Mouse (Mus musculus) hindbrain, embryonic 14.5 days (tissue): ENCODE data around the gene Col13a1. TPM values are rescaled to one million over a fixed set of nuclear protein-coding genes. Genes with fewer than 3 reads are reported as not detected.
A peak's percentile ranks its signal among the peaks of the same experiment; 100 is the strongest.

Experiments used
- ATAC-seq: fragments of 200-750 bp; cut with Nextera tagmentation; 2 replicates; pipeline ENCODE4 v1.8.0; 2017; ENCODE audit warnings: moderate number of reproducible peaks, mild to moderate bottlenecking, moderate TSS enrichment, moderate library complexity; ENCODE audit not compliant: low FRiP score
- DNase-seq: peaks from one replicate; pipeline ENCODE4 v3.0.0-alpha.2; 2015; ENCODE audit warnings: low spot score
- H3K27ac ChIP-seq: fragments of 300-500 bp; sonication (generic); 2 replicates; pipeline ENCODE4 v1.5.1; 2014; ENCODE audit warnings: mild to moderate bottlenecking, moderate library complexity
- H3K27me3 ChIP-seq: fragments of 300-500 bp; sonication (generic); 2 replicates; pipeline ENCODE4 v1.6.1; 2014; ENCODE audit warnings: mild to moderate bottlenecking, low read length, mixed read lengths; ENCODE audit not compliant: control insufficient read depth, insufficient read depth
- H3K36me3 ChIP-seq: fragments of 300-500 bp; sonication (generic); replicated peaks from 2 replicates; pipeline ENCODE4 v1.6.1; 2014; ENCODE audit not compliant: control insufficient read depth, insufficient read depth
- H3K4me1 ChIP-seq: fragments of 300-500 bp; sonication (generic); replicated peaks from 2 replicates; pipeline ENCODE4 v1.6.1; 2014; ENCODE audit warnings: antibody characterized with exemption, low read length, mixed read lengths; ENCODE audit not compliant: control insufficient read depth, insufficient read depth
- H3K4me2 ChIP-seq: fragments of 300-500 bp; sonication (generic); replicated peaks from 2 replicates; pipeline ENCODE4 v1.6.1; 2014; ENCODE audit warnings: mild to moderate bottlenecking, moderate library complexity
- H3K4me3 ChIP-seq: fragments of 300-500 bp; sonication (generic); replicated peaks from 2 replicates; pipeline ENCODE4 v1.5.1; 2014; ENCODE audit warnings: mild to moderate bottlenecking, low read length
- H3K9ac ChIP-seq: fragments of 300-500 bp; sonication (generic); 2 replicates; pipeline ENCODE4 v1.6.1; 2014
- H3K9me3 ChIP-seq: fragments of 300-500 bp; sonication (generic); 2 replicates; pipeline ENCODE4 v1.6.1; 2016; ENCODE audit warnings: low read length; ENCODE audit not compliant: control insufficient read depth
- WGBS: fragments of 180-500 bp; shearing (Covaris S2); extraction: QIAGEN DNeasy Blood & Tissue Kit; methylation state at CpG from one replicate; pipeline ENCODE4 v1.1.7; 2014; 5-methylcytosine and 5-hydroxymethylcytosine counted together
- polyA plus RNA-seq: library from polyadenylated mRNA; unstranded; fragments of >200 nt; fragmentation: Nextera tagmentation; extraction: Ambion mirVana; gene quantifications from 2 replicates; pipeline ENCODE4 v1.2.1, GENCODE M21; 2014

Gene Col13a1
- polyA plus RNA-seq, 1 experiment from 2014 or later = 2.8 TPM

DNA sequence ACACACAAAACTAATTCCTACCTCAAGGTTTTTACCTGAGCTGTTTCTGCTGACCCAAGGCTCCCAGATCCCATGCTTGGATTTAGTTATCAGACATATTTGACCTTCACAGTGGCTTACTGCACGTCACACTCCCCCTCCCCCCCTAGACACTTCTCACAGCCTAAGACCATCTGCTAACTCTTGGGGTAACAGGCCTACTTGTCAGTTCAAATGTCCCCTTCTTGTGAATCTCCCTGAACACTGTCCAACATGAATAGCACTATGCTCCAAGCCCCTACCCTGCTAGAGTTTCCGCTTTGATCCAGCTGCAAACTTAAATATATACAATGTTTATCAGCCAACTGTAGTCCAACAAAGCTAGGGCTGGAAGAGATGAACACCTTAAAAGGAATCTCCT, 36.2 kb downstream of the Col13a1 start:
- DNase-seq (no peak), ATAC-seq (no peak)
- Histone ChIP-seq H3K9ac (no peak overlapping the region), H3K36me3 (no peaks in the 10 kb centered on the region), H3K4me3 (no peak overlapping the region), H3K4me1 (no peaks in the 10 kb centered on the region), H3K4me2 (no peak overlapping the region), H3K27me3 (no peaks in the 10 kb centered on the region), H3K27ac (no peak overlapping the region), H3K9me3 (no peaks in the 10 kb centered on the region)
- 74% methylated on average over 2 of the region's 2 CpGs for WGBS

GRCm38 (mm10) chr10:61936211-61937121, 42.4 kb downstream of the Col13a1 start:
- H3K4me3 ChIP-seq = 0 out of 2 replicates have a peak overlapping the region, but pooled peaks have one; percentile 3
- ATAC-seq = no peak
- no peak overlapping the region for H3K27ac ChIP-seq
- H3K4me2 ChIP-seq = peak overlapping the region; percentile 38
- no peaks in the 10 kb centered on the region for H3K9me3 ChIP-seq
- H3K9ac ChIP-seq = no peak overlapping the region
- no peak for DNase-seq
- peaks cover 14% of the 10 kb centered on the region for H3K27me3 ChIP-seq
- 3% methylated on average over 28 of the region's 28 CpGs for WGBS
- 0 out of 2 replicates have a peak, but pooled peaks cover 5% of the 10 kb centered on the region for H3K4me1 ChIP-seq
- H3K36me3 ChIP-seq = no peaks in the 10 kb centered on the region

GRCm38 (mm10) chr10:61931678-61932077, 47.2 kb downstream of the Col13a1 start:
- Histone ChIP-seq H3K9me3 (no peaks in the 10 kb centered on the region), H3K4me2 (no peak overlapping the region), H3K36me3 (no peaks in the 10 kb centered on the region), H3K4me3 (no peak overlapping the region), H3K9ac (no peak overlapping the region), H3K4me1 (peaks cover 9% of the 10 kb centered on the region; the same call in 1 of the 2 replicates), H3K27ac (no peak overlapping the region), H3K27me3 (peaks cover 9% of the 10 kb centered on the region)
- DNase-seq (no peak), ATAC-seq (no peak)
- WGBS = 70% methylated on average over 6 of the region's 6 CpGs

DNA sequence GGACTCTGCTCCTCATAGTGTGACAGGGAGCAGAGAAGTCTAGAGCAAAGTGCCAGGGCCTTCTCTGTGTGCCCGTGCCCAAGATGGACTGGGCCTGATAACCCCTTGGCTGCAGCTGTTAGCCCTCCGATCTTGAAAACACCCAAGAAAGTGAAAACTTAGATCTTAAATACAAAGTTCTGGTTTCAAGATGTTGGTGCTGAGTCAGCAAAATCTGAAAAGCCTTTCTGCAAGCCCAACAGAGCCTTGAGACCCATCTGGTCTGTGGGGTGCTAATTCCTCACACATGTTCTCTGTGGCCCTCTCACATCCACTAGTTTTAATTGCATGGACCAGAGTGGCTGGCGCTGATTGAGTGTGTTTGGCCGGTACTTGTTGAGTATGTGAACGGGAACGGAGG, 49.0 kb downstream of the Col13a1 start:
- peaks cover 6% of the 10 kb centered on the region; the same call in 1 of the 2 replicates for H3K4me1 ChIP-seq
- no peak overlapping the region for H3K9ac ChIP-seq
- no peak overlapping the region for H3K27ac ChIP-seq
- 71% methylated on average over 6 of the region's 6 CpGs for WGBS
- H3K36me3 ChIP-seq = no peaks in the 10 kb centered on the region
- H3K4me3 ChIP-seq = no peak overlapping the region
- H3K27me3 ChIP-seq = no peaks in the 10 kb centered on the region
- DNase-seq = no peak
- no peak for ATAC-seq
- H3K9me3 ChIP-seq = no peaks in the 10 kb centered on the region
- H3K4me2 ChIP-seq = no peak overlapping the region

GRCm38 (mm10) chr10:61928725-61929651, 49.9 kb downstream of the Col13a1 start:
- H3K4me1 ChIP-seq = peaks cover 6% of the 10 kb centered on the region; the same call in 1 of the 2 replicates
- no peak overlapping the region for H3K9ac ChIP-seq
- H3K27me3 ChIP-seq = no peaks in the 10 kb centered on the region
- DNase-seq = no peak
- no peak overlapping the region for H3K4me2 ChIP-seq
- no peak overlapping the region for H3K27ac ChIP-seq
- H3K36me3 ChIP-seq = no peaks in the 10 kb centered on the region
- 0 out of 2 replicates have a peak, but pooled peaks have one; percentile 31 for ATAC-seq
- no peak overlapping the region for H3K4me3 ChIP-seq
- no peaks in the 10 kb centered on the region for H3K9me3 ChIP-seq
- 10% methylated on average over 24 of the region's 24 CpGs for WGBS

GRCm38 (mm10) chr10:61925691-61926090, 53.2 kb downstream of the Col13a1 start:
- no peak overlapping the region for H3K9ac ChIP-seq
- ATAC-seq (no peak), DNase-seq (no peak)
- no peak overlapping the region for H3K4me2 ChIP-seq
- H3K4me1 ChIP-seq = peaks cover 12% of the 10 kb centered on the region; the same call in 1 of the 2 replicates
- no peak overlapping the region for H3K27ac ChIP-seq
- H3K27me3 ChIP-seq = no peaks in the 10 kb centered on the region
- H3K36me3 ChIP-seq = no peaks in the 10 kb centered on the region
- H3K4me3 ChIP-seq = no peak overlapping the region
- no peaks in the 10 kb centered on the region for H3K9me3 ChIP-seq

GRCm38 (mm10) chr10:61920655-61921365, 58.1 kb downstream of the Col13a1 start:
- no peak overlapping the region for H3K4me3 ChIP-seq
- no peak overlapping the region for H3K27ac ChIP-seq
- H3K36me3 ChIP-seq = no peaks in the 10 kb centered on the region
- 0 out of 2 replicates have a peak, but pooled peaks cover 9% of the 10 kb centered on the region for H3K4me1 ChIP-seq
- WGBS = 39% methylated on average over 11 of the region's 11 CpGs
- ATAC-seq (no peak; the same call in 1 of the 2 replicates), DNase-seq (no peak)
- peaks cover 1% of the 10 kb centered on the region for H3K9me3 ChIP-seq
- no peak overlapping the region for H3K9ac ChIP-seq
- no peaks in the 10 kb centered on the region for H3K27me3 ChIP-seq
- no peak overlapping the region for H3K4me2 ChIP-seq

DNA sequence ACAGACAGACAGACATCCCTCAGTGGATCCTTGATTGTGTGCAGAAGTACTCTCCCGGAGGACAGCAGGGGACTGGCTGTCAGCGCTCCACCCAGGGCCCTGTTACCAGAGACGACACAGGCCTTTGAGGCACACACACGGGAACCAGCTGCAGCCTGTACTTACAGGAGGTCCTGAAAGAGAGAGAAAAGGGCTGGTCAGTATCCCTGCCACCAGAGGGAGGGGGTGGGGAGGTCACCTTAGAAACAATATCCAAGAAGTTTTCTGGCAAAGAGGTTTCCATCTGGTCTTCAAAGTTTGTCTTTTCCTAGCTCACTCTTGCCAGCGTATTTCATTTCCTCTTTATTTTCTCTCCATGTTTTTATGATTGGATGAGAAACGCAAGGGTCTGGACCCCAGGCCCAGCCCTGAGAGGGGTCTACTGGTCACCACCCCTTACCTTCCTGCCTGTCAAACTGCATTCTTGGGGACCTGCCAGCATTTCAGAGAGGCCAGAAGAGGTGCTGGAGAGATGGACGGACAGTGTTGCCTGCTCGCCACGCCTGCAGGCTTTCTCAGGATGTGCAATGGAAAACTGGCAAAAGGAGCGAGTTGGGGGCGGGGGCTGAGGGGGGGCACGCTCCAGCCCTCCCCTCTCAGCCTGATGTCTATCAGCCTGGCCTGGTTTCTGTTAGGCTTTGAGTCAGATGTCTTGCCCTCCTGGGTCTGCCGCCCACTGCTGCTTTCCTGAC, 58.8 kb downstream of the Col13a1 start:
- Histone ChIP-seq H3K9ac (no peak overlapping the region), H3K27ac (no peak overlapping the region), H3K9me3 (peaks cover 8% of the 10 kb centered on the region), H3K36me3 (no peaks in the 10 kb centered on the region), H3K4me2 (no peak overlapping the region), H3K27me3 (no peaks in the 10 kb centered on the region), H3K4me3 (no peak overlapping the region), H3K4me1 (0 out of 2 replicates have a peak, but pooled peaks cover 9% of the 10 kb centered on the region)
- whole genome bisulfite sequencing = 49% methylated on average over 13 of the region's 13 CpGs
- no peak for DNase-seq
- no peak for ATAC-seq
